Mouse (Mus musculus): ENCODE results near the gene Fam189a1.
A peak's percentile ranks its signal among the peaks of the same experiment; 100 is the strongest.

Fam189a1 gene

DNA sequence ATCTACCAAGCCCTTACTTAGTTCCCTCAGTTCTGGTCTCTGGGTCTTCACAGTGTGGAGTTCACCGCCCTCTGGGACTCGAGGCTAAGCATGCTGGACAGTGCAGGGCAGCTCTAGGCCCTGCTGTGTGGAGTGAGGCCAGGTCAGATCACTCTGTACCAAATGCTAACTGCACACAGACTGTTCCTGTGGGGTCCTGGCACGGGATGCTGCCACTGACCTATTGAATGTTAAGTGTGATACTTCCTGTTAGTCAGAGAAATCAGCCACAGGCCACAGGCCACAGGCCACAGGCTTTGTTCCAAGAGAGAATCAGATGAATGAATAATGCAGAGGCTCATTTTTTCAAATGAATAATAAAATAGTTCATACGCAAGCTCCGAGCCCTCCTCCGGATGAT, 112.1 kb downstream of the Fam189a1 start:
- DNase-seq (ENCODE audit: low spot score), result peak; percentile 13

DNA sequence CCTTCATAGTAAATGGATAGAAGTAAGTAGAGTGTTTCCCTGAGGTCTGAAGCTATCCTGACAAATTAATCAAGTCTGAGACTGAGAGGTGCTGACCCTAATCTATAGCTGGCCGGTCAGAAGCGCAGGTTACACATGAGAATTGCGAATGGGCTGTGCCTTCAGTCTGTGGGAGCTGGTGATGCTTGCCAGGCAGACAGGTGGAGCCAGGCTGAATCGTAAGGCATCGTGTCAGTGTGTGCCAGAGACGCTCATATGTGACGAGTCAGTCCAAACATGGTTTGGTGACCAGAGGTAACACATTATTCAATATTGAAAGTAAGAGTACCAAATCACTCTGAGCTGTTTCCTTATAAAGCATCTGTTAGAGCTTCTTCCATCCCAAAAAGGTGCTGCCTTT, 115.3 kb downstream of the Fam189a1 start:
- DNase-seq (ENCODE audit: low spot score), result no peak

DNA sequence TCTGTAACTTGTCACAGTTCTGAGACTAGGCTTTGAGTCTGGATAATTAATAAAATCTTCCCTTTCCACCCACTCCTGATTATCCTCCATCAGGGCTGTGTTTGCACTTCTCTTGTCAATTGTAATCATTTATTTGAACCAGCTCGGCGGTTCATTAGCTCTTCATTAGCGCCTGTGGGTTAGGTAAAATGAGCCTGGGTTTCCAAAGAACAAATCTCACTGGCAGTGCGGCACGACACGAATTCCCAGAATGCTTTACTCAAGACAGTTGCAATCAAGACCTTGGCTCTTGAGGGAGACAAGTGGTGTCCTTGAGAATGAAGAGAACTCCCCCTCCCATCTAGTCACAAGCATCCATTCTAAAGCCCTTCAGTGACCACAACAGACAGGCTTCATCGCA, 124.6 kb downstream of the Fam189a1 start:
- DNase-seq (ENCODE audit: low spot score), result no peak

DNA sequence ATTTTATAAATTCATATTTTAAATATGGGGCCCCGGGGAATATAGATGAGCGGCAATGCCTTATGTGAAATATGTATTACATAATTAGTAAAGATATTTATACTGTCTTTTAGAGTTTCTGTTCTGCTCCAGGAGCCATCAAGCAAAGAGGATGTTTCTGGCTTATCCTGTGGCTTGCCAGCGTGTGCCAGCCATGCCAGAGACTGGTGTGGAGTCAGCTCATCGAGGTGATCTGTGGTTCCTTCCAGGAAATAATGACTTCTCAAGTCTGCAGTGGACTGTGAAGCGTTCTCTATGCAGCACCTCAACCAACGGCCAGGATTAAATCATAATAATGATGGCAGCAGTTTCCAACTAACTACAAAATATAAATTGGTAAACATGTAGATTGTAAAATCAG, 125.2 kb downstream of the Fam189a1 start:
- DNase-seq (ENCODE audit: low spot score), result no peak

DNA sequence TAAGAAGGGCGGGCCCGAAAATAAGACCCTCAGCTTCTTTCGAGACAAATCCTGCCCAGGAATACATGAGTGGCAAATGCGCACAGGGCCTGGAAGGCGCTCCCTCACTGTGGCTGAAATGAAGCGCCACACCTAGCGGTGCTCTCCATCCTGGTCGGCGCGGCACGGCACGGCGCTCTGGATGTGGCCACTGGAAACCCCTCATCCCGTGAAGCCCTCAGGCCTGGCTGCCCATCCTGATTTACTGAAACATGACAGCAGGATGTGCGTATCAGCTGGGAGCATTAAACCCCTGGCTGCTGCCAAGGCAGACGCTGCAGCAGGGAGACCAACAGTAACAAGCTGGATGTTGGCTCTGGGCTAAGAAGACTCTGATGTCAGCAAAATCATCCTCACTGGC, 126.4 kb downstream of the Fam189a1 start:
- DNase-seq (ENCODE audit: low spot score), result no peak

DNA sequence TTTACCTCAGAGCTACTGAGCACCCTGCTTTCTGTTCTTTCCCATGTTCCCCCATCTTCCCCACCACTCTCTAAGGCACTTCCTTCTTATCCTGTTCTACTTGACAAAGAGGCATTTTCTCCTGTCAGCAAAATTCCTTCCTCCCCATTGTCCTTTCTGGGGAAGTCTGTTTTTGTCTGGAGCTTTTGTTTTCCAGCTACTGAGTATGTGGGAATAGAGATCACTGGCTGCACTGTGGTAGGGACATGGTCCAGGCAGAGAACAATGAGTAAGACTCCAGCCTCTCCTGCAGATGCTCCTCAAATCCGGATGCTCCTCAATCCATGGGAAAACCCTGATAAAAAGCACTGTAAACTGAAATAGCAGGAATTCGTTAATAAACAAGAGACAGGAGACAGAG, 135.1 kb downstream of the Fam189a1 start:
- no peak for DNase-seq (ENCODE audit: low spot score)

DNA sequence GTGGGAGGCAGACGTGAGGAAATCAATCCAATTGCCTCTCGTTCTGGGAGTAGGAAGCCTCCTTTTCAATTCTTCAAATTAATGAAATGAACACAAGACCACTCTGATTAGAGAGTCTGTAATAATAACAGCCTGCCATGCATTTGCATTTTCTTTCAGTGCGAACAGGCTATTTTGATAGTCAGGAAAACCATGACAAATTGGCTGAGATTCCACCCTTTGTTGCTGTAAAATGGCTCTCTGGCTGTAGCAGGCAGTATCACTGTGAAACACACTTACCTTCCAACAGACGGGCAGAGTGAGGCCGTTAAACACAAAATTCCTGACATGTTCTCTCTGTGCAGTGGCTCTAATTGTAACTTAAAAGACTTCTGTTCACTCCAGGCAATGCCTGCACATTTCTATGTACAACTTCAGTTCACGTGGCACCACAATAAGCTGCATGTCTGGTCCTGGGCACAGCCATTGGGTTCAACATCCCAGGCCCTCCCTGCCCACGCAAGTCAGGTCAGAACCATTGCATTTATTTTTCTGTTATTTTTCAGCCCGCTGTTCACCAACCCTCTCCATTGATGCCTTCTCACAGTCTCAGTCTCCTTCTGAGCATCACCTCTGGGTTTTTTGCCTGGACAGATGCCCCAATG, 138.2 kb downstream of the Fam189a1 start:
- DNase-seq (ENCODE audit: low spot score), result no peak

DNA sequence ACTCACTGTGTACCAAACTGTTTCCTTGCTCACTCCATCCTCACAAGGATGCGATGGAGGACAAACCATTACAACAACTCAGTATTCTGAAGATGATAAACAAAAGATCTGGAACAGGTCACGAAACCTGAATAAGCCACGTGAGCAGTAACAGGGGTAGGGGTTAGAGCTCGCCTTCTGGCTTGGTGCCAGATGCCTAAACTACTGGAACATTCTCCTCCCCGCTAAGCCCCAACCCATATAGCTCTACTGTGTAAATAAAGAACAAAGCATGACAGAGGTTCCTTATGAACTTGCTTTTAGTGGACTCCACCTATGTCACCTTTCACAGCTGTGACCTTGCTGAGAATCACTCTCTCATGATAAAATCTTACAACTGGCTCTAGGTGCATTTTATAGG, 139.0 kb downstream of the Fam189a1 start:
- no peak for DNase-seq (ENCODE audit: low spot score)

DNA sequence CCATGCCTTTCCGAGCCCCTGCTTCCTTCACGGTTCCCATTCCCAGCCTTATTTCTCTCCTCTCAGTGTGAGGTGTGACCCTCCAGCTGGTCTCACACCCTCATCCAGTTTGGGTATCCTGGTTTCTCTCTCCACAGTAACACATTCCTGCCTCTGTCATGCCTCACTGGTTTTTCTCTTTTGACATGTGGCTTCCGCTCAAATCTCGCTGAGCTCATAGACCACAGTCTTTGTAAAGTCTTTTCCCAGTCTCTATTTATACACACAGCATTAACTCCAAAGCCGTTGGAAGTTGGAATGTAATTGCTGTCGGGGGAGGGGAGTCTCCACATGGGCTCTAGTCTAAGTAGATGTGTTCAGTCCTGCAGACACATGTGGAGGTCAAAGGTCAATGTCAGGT, 145.2 kb downstream of the Fam189a1 start:
- no peak for DNase-seq (ENCODE audit: low spot score)

DNA sequence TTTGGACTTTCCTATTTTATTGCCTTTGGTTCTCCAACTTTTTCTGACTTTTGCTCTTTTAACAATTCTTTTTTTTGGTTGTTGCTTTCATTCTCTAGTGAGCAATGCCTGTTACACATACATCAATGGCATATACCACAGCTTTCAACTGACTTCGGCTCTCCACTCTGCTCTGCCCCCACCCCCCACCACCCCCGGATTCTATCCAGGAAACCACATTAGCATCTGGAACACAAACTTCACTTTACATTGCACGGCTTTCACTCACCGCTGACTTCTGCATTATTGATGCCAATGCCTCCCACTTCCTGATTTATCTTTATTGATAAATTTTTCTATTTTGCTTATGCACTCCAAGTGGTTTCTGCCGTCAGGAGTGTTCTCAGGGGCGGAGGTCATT, 146.1 kb downstream of the Fam189a1 start:
- DNase-seq (ENCODE audit: low spot score), result no peak

DNA sequence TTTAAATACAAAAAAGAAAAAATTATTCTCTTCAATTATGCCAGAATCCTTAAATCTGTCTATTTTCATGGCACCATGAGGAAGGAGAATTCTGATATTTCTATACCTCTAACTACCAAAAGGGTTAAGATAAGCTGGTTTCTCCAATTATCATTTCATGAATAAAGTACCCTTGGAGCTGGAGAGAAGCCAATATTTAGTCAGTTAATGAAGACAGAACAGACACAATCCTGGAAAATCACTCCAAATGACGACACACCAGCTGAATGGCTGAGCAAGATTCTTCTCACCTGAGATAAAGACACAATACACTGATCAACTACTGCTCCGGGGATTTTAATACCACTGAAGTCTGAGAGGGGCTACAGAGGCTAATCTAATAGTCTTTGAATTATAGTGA, 150.6 kb downstream of the Fam189a1 start:
- no peak for DNase-seq (ENCODE audit: low spot score)

DNA sequence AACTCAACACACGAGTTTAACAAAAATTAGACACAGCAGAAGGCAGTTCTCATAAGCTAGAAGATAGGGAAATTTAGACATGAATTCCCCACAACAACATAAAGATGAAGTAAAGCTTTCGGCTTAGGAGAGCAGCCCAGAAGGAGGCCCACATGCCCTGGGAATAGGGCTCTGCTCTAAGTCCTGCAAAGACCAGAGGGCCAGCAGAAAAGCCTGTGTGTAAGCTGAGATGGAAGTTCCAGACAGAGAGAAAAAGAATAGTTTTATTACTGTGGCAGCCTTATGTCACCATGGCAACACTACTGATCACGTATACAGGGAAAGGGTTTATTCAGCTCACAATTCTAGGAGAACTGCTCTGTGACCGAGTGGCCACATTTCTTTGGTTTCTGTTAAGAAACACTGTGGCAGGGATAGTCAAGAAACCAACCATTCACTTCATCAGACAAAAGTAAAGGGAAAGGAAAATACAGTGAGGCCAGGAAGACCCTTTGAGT, 156.6 kb downstream of the Fam189a1 start:
- no peak for DNase-seq (ENCODE audit: low spot score)

DNA sequence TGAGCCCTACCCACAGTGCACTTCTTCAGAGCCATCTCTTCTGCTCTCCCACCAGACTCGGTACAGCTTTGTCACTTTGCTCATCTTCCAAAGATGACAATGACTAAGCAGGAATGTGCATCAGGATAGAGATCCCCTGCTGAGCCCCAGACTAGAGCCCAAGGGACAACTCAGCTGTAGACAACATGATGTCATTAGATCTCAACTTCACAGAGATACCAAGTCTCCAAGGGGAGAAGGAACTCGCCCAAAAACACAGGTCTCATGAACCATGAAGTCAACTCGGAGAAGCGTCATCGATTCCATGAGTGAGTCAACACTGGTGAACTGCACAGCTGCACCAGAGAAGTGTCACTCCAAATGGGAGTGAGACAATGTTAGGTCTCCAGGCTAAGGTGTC, 158.6 kb downstream of the Fam189a1 start:
- no peak for DNase-seq (ENCODE audit: low spot score)

DNA sequence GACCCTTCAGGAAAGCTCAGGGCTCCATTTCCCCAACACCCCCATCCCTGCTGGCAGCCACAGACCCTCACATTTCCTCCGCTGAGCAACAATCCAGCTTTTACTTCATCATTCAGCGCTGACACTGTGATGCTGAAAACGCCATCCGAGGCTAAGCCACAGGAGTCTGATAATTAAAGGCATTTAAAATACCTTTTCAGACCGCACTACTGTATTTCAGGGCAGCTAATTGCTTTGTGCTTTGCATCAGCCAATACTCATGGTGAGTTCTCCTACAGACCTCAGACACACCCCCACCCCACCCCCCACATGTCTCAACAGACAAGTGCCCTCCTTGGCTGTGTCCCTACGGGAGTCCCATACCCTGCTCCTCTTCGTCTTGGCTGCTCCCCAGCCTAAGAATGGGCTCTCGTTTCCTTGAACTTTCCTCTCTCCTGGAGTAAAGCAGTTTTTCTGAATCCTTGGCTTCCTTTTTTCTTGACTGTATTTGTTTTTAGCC, 160.4 kb downstream of the Fam189a1 start:
- no peak for DNase-seq (ENCODE audit: low spot score)

DNA sequence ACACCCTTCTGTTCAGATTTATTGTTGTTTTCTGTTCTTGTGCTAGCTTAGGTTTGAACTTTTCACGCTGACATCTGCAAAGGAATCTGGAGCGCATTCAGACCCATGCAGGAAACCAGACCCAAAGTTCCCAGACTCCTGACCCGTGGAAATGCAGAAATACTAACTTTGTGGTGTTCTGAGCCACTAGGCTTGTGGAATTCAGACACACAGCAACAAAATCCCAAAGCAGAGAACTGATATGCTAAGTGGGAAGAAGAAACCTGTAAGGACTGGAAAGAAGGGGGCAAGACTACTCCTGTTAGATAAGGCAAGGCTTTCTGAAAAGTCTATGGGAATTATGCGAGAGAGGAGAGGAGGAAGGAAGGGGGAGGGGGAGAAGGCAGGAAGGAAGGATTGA, 167.0 kb downstream of the Fam189a1 start:
- no peak for DNase-seq (ENCODE audit: low spot score)

DNA sequence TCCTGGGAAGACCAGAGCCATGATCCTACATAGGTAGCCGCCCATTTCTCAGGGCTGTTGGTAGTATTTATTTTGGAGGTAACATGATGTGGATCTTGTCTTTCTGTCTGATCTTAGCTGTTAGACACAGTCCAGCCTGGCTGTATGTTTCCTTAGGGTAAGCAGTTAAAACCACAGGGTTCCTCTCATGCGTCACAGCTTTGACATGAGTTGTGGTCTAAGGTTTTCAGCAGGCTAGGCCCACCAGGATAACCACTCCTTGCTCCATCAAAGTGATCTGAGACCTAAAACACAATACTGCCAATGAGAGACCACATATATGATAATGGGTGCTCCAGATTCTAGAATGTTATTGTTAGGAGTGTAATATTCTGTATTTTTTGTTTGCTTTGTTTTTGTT, 168.4 kb downstream of the Fam189a1 start:
- DNase-seq (ENCODE audit: low spot score), result no peak

DNA sequence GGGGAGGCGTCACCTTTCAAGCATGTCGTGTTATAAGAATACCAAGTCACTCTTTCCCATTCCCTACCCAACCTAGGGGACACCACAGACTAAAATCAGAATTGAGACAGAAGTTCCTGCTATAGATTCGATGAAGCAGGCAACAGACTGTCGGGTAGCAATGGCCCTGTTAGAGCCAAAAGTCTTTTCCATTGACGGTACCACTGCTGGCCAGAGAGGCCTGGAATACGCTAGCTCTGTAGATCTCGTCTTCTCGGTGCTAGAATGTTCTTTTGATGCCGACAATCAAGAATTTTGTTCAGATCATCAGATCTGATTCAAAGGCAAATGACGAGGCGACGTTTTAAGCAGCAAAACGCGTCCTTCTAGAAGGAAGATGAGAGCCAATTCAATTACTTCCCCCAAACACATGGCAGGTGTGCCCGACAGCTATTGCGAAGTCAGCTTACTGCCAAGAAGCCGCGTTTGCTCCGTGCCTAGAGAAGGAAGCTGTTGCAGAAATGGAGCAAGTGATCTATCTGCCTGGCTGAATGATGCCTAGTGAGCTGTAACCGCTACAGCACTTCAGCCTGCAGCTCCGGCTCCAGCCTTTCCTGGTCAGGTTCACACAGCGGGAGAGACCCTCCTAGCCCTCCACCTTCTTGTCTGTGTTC, 171.8 kb downstream of the Fam189a1 start:
- no peak for DNase-seq (ENCODE audit: low spot score)

DNA sequence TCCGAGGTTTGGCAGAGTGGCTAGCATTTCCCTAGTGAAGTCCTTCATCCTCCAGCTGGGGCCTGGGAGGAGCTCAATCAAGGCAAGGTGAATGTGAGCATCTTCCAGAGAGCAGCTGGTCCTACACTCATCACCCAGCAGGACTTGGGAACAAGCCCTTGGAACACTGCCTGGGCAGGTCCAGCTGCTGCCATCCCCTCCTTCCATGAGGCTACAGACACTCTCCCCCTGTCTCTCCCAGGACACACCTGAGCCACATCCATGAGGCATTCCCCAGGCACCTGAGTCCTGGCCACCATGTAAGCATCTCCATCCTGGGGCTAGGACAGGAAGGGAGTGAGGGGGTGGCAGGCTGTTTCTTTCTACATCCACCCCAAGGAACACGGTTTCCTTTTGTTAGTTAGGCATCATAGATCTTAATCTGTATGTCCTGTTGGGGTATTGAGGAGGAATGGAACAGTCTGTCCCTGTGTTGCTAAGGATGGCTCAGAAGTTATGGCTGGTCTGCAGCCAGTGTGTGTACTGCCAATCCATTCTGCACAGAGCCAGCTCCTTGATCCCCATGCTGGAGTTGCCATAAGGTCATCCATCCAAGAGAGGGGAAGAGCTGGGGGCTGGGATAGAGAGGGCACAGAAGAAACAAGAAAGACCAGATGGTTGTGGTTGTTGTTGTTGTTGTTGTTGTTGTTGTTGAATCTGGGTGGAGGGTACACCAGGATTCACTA, 174.7 kb downstream of the Fam189a1 start:
- DNase-seq (ENCODE audit: low spot score), result no peak

DNA sequence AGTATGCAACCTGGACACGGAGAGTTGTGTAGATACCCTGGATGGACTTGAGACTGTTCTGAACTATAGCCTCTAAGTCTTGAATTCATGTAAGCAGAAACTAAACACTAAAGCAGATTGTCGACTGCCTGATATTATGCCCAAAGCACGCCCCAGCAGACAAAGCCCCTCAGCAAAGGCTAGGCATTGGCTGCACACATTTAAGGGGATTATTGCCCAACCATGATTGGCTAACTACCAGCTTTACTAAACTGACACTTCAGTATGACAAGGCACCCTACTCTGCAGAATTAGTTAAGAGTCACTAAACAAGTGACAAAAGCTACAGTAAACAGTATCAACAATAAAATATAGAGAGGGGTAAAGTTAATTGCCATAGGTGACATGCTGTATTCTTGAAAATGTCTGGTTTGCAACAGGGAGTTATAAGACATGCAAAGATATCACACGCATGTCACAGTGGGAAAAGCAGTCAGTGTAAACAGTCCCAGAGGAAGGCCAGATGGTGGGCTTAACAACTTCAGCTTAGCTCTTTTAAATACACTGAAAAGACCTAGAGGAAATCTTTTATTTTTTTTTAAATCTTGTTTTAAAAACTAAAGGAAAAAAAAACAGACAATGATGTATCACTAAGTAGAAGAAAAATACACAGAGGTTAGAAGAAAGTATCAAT, 182.6 kb downstream of the Fam189a1 start:
- DNase-seq (ENCODE audit: low spot score), result no peak

DNA sequence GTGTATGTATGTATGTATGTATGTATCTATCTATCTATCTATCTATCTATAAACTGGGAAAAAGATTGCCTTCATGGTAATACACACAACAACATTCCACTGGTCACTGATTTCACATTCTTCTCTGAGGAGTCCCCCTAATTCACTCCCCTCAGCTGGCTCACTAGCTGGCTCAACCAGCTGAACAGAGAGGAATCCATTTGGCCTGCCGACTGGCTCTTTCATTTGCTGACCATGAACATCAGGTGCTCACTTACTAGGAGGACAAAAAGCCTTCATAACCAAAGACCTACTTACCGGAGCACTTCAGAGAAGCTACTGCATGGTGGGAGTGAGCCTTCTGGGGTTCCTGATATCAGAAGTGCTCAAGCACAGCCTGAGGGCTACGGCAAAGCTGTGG, 194.2 kb downstream of the Fam189a1 start:
- no peak for DNase-seq (ENCODE audit: low spot score)

DNA sequence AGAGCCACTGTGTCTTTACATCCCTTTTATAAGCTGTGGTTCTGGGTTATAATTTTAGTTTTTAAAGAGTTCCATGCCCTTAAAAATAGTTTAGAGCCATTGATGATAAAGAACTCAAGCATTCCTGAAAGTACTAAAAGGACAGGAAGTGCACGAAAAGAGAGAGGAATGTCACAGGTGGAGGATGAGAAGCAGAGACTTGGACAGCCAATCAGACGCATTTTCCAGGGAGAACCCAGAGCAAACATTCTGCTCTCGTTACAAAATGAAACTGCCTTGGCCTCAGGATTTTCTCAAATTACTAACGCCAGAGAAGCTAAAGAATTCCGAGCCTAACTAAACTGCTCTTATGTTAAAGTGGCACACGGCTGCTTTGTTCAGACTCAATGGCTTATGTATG, 197.3 kb downstream of the Fam189a1 start:
- no peak for DNase-seq (ENCODE audit: low spot score)

DNA sequence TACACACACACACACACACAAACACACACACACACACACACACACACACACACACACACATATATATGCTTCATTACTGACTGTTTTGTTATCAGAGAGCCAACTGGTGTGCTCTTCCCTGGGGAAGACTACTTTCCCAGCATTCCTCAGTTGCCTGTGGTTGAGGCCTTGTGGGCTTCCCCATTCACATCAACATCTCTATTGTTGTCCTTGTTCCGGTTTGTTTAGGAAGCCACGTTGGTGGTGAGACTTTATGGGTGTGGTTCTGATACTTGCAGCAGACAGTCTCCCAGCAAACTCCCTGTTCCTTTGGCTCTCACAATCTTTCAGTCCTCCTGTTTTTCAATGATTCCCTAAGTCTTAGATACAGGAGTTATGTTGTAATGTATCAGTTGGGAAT, 204.2 kb downstream of the Fam189a1 start:
- DNase-seq (ENCODE audit: low spot score), result no peak

DNA sequence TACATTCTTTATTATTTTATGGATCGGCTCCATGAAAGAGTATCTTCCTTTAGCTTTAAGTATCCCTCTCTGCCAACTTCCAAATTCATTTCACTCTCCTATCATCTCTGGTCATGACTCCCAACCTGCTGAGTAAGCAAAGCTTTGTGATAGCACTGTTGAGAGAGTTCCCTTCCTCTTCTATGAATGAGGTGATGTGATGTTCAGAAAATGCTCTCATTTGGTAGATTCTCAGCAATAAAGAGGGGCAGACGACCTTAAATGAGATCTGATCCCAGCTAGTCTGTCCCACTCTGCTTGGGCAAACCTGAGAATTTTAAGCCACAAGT, 205.6 kb downstream of the Fam189a1 start:
- DNase-seq (ENCODE audit: low spot score), result no peak
